Mouse (Mus musculus): ENCODE results near the gene Syngr3. TPM values are rescaled to one million over a fixed set of nuclear protein-coding genes. Genes with fewer than 3 reads are reported as not detected.
"Not testable (repeated sequence)": the region's sequence is repeated elsewhere in the genome, so short reads cannot be mapped to it uniquely, and the experiment has no call there.

Syngr3 gene
- total RNA-seq, 2 experiments from 2014 or later = not detected

- DNase-seq; intact Hi-C loops (cut with DNase I; ENCODE audit: low total_unique reads): not testable (repeated sequence)
These were observed 31.7 kb upstream of the Syngr3 start for GRCm38 (mm10) chr17:24721383-24721955.

DNA sequence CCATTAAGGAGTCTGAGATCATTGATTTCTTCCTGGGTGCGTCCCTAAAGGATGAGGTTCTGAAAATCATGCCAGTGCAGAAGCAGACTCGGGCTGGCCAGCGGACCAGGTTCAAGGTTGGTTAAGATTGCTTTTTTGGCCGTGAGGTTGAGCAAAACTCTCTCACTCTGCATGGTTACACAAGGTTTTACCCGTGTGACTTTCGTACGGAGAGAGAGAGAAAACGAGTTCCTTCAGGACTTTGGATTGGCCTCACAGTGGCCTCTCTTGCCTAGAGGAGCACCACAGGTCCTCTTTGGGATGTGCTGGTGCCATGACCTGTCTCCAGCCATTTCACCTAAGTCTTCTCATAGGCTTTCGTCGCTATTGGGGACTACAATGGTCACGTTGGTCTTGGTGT, 30.9 kb upstream of the Syngr3 start:
- intact Hi-C loops (cut with DNase I; ENCODE audit: low total_unique reads) = not testable (repeated sequence)
- peak; percentile 3 for DNase-seq

DNA sequence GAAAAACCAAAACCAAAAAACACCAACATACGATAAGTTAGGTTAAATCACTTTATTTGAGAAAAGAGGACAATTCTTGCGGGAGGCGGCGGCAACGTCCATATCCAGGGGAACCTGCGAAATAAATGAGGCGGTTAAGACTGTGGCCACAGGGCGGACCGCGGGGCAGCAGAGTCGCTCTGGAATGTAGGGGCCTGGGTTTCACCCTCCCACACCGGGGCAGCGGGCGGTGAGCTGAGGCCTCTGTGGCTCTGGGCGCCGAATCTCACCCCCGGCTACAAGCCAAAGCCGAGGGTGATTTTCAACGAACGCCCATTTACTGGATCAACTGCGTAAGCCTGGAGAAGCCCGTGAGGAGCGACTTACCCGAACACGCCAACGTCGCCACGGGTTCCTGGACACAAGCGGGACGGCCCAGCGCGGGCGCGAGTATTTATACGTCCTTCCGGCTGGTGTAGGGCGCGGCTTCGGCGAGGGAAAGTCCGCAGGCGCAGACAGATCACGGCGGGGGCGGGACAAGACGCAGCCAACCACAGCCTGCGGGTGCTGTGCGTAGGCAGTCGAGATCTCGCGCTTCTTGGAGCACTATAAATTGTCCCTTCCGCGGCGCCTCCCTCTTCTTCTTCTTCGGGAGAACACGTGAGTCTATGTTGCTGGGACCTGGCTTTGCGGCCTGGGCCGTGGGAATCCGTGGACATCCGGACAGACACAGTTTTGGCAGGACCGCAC, 29.9 kb upstream of the Syngr3 start:
- DNase-seq = peak; percentile 99
- intact Hi-C loops (cut with DNase I; ENCODE audit: low total_unique reads) = no loop called here

DNA sequence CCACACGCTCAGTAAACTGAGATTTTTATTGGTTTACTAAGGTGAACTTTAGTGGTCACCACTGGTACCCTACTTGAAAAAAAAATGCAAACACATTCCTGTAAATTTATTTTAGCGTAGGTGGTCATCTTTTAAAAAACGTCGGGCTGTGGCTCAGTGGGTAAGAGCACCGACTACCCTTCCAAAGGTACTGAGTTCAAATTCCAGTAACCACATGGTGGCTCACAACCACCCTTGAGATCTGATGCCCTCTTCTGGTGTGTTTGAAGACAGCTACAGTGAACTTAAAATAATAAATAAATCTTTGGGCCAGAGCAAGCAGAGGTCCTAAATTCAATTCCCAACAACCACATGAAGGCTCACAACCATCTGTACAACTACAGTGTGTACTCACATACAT, 29.2 kb upstream of the Syngr3 start:
- intact Hi-C loops (cut with DNase I; ENCODE audit: low total_unique reads); DNase-seq: not testable (repeated sequence)

DNA sequence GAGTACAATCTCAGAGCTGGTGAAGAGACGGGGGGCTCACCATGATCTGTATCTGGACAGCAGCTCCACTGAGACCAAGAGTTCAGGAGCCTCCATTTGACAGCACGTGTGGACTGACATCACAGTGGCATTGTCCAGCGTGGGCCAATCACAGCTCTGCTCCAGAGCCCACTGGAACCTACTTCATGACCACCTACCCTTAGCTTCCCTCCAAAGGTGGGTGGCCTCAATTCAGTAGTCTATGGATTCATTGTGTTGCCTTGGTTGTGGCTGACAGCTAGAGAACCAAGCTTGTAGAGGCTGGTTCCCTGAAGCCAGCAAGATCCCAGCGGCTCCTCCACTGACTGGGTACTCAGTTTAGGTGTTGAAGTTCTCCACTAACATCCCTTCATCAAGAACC, 28.2 kb upstream of the Syngr3 start, which contains the start of the genes Rnf151 and Rps2:
Gene Rnf151, minus strand, starts transcription at position 121 of the 400 bp plus-strand sequence.
Gene Rps2, plus strand, starts transcription at position 174 of the 400 bp plus-strand sequence.
- intact Hi-C loops (cut with DNase I; ENCODE audit: low total_unique reads) = no loop called here
- no peak for DNase-seq

GRCm38 (mm10) chr17:24716166-24716682, 26.5 kb upstream of the Syngr3 start:
- intact Hi-C loops (cut with DNase I; ENCODE audit: low total_unique reads) = no loop called here
- peak; percentile 3 for DNase-seq

DNA sequence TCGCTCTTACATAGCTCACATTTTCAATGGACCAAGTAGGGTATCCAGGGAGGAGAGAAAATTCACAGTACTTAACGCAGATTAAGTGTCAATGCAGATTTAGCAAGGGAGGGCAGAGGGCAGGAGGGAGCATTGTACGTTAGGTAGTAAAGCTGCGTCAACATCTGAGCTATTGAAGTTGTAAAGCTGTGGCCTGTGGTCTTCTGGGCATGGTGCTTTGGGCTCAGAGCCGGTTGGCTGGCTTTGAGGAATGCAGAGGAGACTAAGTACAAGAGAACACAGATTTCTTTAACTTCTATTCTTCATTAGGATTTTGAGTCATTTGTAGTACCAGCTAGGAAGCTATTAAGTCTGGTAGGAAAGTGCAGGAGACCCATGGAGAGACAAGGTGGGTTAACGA, 25.8 kb upstream of the Syngr3 start:
- intact Hi-C loops (cut with DNase I; ENCODE audit: low total_unique reads) = no loop called here
- DNase-seq = no peak

DNA sequence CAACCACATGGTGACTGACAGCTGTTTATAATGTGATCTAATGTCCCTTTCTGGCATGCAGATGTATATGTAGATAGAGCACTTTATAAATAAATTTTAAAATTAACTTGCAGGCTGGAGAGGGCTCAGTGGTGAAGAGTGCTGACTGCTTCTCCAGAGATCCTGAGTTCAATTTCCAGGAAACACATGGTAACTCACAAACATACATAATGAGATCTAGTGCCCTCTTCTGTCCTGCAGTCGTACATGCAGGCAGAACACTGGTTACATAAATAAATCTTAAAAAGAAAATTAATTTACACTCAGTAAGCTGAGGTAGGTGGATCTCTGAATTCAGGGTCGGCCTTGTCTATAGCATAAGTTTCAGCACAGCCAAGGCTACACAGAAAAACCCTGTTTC, 18.9 kb upstream of the Syngr3 start:
- intact Hi-C loops (cut with DNase I; ENCODE audit: low total_unique reads) = no loop called here
- no peak for DNase-seq

GRCm38 (mm10) chr17:24707801-24708425, 18.2 kb upstream of the Syngr3 start:
- no peak for DNase-seq
- intact Hi-C loops (cut with DNase I; ENCODE audit: low total_unique reads) = no loop called here

GRCm38 (mm10) chr17:24706982-24707800, 17.4 kb upstream of the Syngr3 start, which contains the start of gene Tbl3:
TSS of gene Tbl3 (minus strand) at chr17:24707660.
- peak; percentile 92 for DNase-seq
- intact Hi-C loops (cut with DNase I; ENCODE audit: low total_unique reads) = no loop called here

DNA sequence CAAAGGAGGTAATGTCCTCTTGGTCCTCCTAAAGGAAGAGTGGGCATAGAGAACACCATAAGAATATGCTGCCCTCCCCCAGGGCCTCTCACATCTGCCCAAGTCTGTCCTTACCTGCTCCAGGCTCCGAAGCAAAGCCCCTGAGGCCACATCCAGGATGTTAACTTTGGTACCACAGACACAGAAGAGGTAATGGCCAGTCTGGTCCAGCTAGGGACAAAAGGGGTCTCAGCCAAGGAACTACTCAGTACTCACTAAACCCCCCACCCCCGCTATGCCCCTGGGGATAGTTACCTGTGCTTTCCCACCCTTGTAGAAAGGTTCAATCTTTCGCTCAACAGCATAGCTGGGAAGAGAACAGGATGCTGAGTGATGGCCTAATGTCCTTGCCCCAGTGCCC, 16.1 kb upstream of the Syngr3 start:
- no peak for DNase-seq

GRCm38 (mm10) chr17:24701251-24701650, 11.5 kb upstream of the Syngr3 start:
- no peak for DNase-seq
- intact Hi-C loops (cut with DNase I; ENCODE audit: low total_unique reads) = no loop called here

More for the DNA sequence above, 16.1 kb upstream of the Syngr3 start:
- intact Hi-C loops (cut with DNase I; ENCODE audit: low total_unique reads) = no loop called here

GRCm38 (mm10) chr17:24699473-24699872, 9.7 kb upstream of the Syngr3 start:
- intact Hi-C loops (cut with DNase I; ENCODE audit: low total_unique reads) = no loop called here
- no peak for DNase-seq

DNA sequence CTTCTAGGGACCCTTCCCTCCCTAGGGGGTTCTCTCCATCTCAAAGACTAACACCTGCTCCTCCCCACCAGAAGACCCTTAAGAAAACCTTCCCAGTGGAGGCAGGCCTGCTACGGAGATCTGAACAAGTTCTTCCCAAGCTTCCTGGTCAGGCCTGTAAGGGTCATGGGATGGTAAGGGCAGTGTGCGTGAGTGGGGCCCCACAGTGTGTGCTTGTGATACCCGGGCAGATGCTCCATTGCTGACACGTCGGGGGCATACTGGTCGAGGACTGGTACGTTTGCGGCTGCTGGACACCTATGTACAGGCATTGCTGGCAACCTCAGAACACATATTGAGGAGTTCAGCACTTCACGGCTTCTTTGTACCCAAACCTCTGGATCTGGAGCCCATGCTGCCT, 9.0 kb upstream of the Syngr3 start:
- DNase-seq = no peak
- intact Hi-C loops (cut with DNase I; ENCODE audit: low total_unique reads) = no loop called here

DNA sequence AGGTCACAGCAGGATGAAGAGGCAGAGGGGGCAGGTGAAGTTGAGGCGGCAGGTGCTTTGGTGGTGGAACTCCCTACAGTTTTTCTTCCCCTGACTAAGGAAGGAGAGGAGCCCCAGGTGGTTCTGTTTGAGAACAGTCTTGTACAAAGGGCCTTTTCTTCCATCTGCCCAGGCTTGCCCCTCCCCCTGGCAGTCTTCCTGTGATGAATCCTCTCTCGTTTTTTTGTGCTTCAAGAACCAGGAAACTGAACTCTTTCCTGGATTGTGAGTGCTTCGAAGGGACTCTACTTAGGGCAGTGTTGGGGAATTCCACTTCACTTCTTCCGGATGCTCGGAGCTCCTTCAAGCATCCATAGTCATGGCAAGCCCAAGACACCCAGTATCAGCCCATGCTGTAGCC, 8.2 kb upstream of the Syngr3 start:
- no peak for DNase-seq
- intact Hi-C loops (cut with DNase I; ENCODE audit: low total_unique reads) = no loop called here

GRCm38 (mm10) chr17:24696011-24696697, 6.4 kb upstream of the Syngr3 start, which contains the start of the genes Gfer and Noxo1:
TSS of gene Gfer (minus strand) at chr17:24696156.
TSS of gene Noxo1 (plus strand) at chr17:24696234.
- DNase-seq = peak; percentile 92
- intact Hi-C loops (cut with DNase I; ENCODE audit: low total_unique reads) = no loop called here

- DNase-seq = no peak
These were observed 5.7 kb upstream of the Syngr3 start for GRCm38 (mm10) chr17:24695326-24696010.

GRCm38 (mm10) chr17:24692385-24692784, 2.6 kb upstream of the Syngr3 start:
- DNase-seq = no peak
- intact Hi-C loops (cut with DNase I; ENCODE audit: low total_unique reads) = no loop called here

More at GRCm38 (mm10) chr17:24695326-24696010, 5.7 kb upstream of the Syngr3 start:
- intact Hi-C loops (cut with DNase I; ENCODE audit: low total_unique reads) = no loop called here

All from gastrocnemius, postnatal 14 days (tissue).